Mouse (Mus musculus): ENCODE measurements around the gene Dact2. TPM values are rescaled to one million over a fixed set of nuclear protein-coding genes. Genes with fewer than 3 reads are reported as not detected.

The Dact2 gene
- polyA plus RNA-seq, 1 experiment from 2014 or later: 7.8 TPM

DNA sequence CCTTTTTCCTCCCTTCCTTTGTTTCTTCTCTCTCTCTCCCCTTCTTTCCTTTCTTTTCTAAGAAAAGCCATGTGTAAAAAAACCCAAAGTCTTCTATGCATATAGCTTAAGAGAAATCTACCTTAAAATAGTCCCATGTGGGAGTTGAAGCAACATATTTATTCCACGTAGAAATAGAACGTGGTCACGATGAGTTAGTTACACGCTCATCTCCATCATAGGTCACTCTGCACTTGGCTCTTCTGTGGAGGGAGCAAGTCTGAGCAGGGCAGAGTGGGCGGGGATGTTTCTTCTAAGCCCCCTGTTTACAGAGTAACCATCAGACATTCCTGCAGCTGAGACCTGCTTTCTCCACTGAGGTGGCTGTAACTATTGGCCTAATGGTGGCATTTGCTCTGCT lies 27.1 kb downstream of the Dact2 start:
- 75% methylated on average over 5 of the region's 5 CpGs for WGBS
- ATAC-seq: no peak
- H3K27me3 ChIP-seq (replicated peaks; ENCODE audit: control insufficient read depth, insufficient read depth, low read length): no peaks in the 10 kb centered on the region
- no peak overlapping the region for H3K9ac ChIP-seq (ENCODE audit: low read depth, low read length)
- no peak overlapping the region for H3K4me2 ChIP-seq (replicated peaks; ENCODE audit: low read depth)
- H3K9me3 ChIP-seq (ENCODE audit: control insufficient read depth): no peaks in the 10 kb centered on the region
- no peak overlapping the region for H3K4me3 ChIP-seq (ENCODE audit: low read depth, low read length)
- no peak for TF ChIP-seq CTCF (IDR thresholded peaks at IDR 0.05; ENCODE audit: low read depth)
- 0 out of 2 replicates have a peak, but pooled peaks cover 9% of the 10 kb centered on the region for H3K4me1 ChIP-seq (replicated peaks; ENCODE audit: control insufficient read depth, insufficient read depth, low read length)
- H3K27ac ChIP-seq (ENCODE audit: low read depth, low read length): no peak overlapping the region
- no peaks in the 10 kb centered on the region for H3K36me3 ChIP-seq (ENCODE audit: control insufficient read depth, insufficient read depth)

- H3K27me3 ChIP-seq (replicated peaks; ENCODE audit: control insufficient read depth, insufficient read depth, low read length): no peaks in the 10 kb centered on the region
- 74% methylated on average over 5 of the region's 5 CpGs for WGBS
- H3K4me3 ChIP-seq (ENCODE audit: low read depth, low read length): no peak overlapping the region
- H3K9me3 ChIP-seq (ENCODE audit: control insufficient read depth): no peaks in the 10 kb centered on the region
- ATAC-seq: no peak
- TF ChIP-seq CTCF (IDR thresholded peaks at IDR 0.05; ENCODE audit: low read depth): no peak
- no peak overlapping the region for H3K9ac ChIP-seq (ENCODE audit: low read depth, low read length)
- H3K4me2 ChIP-seq (replicated peaks; ENCODE audit: low read depth): no peak overlapping the region
- 0 out of 2 replicates have a peak, but pooled peaks cover 9% of the 10 kb centered on the region for H3K4me1 ChIP-seq (replicated peaks; ENCODE audit: control insufficient read depth, insufficient read depth, low read length)
- H3K27ac ChIP-seq (ENCODE audit: low read depth, low read length): no peak overlapping the region
- no peaks in the 10 kb centered on the region for H3K36me3 ChIP-seq (ENCODE audit: control insufficient read depth, insufficient read depth)
Measured at GRCm38 (mm10) chr17:14175704-14176103, 28.4 kb downstream of the Dact2 start.

DNA sequence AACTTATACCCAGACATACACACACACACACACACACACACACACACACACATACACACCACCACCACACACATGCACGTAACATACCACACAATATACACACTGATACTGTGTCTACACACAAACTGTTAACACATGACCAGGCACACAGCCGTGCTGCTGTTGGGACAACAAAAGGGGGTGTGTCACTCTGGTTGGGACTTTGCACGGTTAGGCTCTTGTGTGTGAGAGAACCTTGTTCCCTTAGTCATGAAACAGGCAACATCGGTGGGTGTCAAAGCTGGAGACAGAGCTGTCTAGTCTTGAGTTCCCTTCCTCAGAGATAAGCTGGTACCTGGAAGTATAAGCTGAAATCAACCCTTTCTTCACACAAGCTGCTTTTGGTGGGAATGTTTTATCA lies 29.1 kb downstream of the Dact2 start:
- Histone ChIP-seq H3K27me3 (replicated peaks; ENCODE audit: control insufficient read depth, insufficient read depth, low read length) (no peaks in the 10 kb centered on the region), H3K9ac (ENCODE audit: low read depth, low read length) (no peak overlapping the region), H3K9me3 (ENCODE audit: control insufficient read depth) (no peaks in the 10 kb centered on the region), H3K4me3 (ENCODE audit: low read depth, low read length) (no peak overlapping the region), H3K4me2 (replicated peaks; ENCODE audit: low read depth) (no peak overlapping the region), H3K36me3 (ENCODE audit: control insufficient read depth, insufficient read depth) (no peaks in the 10 kb centered on the region), H3K27ac (ENCODE audit: low read depth, low read length) (no peak overlapping the region; the same call in 1 of the 2 replicates), H3K4me1 (replicated peaks; ENCODE audit: control insufficient read depth, insufficient read depth, low read length) (0 out of 2 replicates have a peak, but pooled peaks cover 9% of the 10 kb centered on the region)
- ATAC-seq: peak; percentile 71
- WGBS: 44% methylated on average over 4 of the region's 4 CpGs
- TF ChIP-seq CTCF (IDR thresholded peaks at IDR 0.05; ENCODE audit: low read depth): no peak

- Histone ChIP-seq H3K27ac (ENCODE audit: low read depth, low read length) (no peak overlapping the region), H3K4me2 (replicated peaks; ENCODE audit: low read depth) (no peak overlapping the region), H3K9me3 (ENCODE audit: control insufficient read depth) (no peaks in the 10 kb centered on the region), H3K9ac (ENCODE audit: low read depth, low read length) (no peak overlapping the region), H3K4me3 (ENCODE audit: low read depth, low read length) (no peak overlapping the region), H3K4me1 (replicated peaks; ENCODE audit: control insufficient read depth, insufficient read depth, low read length) (peaks cover 9% of the 10 kb centered on the region; the same call in 1 of the 2 replicates), H3K36me3 (ENCODE audit: control insufficient read depth, insufficient read depth) (no peaks in the 10 kb centered on the region), H3K27me3 (replicated peaks; ENCODE audit: control insufficient read depth, insufficient read depth, low read length) (no peaks in the 10 kb centered on the region)
- 85% methylated on average over 3 of the region's 3 CpGs for WGBS
- ATAC-seq: no peak
- TF ChIP-seq CTCF (IDR thresholded peaks at IDR 0.05; ENCODE audit: low read depth): no peak
Measured at GRCm38 (mm10) chr17:14174401-14174800, 29.7 kb downstream of the Dact2 start.

- no peak for ATAC-seq
- H3K27me3 ChIP-seq (replicated peaks; ENCODE audit: control insufficient read depth, insufficient read depth, low read length): no peaks in the 10 kb centered on the region
- WGBS: 28% methylated on average over 1 of the region's 1 CpGs
- H3K9ac ChIP-seq (ENCODE audit: low read depth, low read length): no peak overlapping the region
- peaks cover 7% of the 10 kb centered on the region; the same call in 1 of the 2 replicates for H3K4me1 ChIP-seq (replicated peaks; ENCODE audit: control insufficient read depth, insufficient read depth, low read length)
- no peak overlapping the region for H3K27ac ChIP-seq (ENCODE audit: low read depth, low read length)
- no peaks in the 10 kb centered on the region for H3K36me3 ChIP-seq (ENCODE audit: control insufficient read depth, insufficient read depth)
- no peak overlapping the region for H3K4me2 ChIP-seq (replicated peaks; ENCODE audit: low read depth)
- no peak overlapping the region for H3K4me3 ChIP-seq (ENCODE audit: low read depth, low read length)
- no peaks in the 10 kb centered on the region for H3K9me3 ChIP-seq (ENCODE audit: control insufficient read depth)
- no peak for TF ChIP-seq CTCF (IDR thresholded peaks at IDR 0.05; ENCODE audit: low read depth)
Measured at GRCm38 (mm10) chr17:14173459-14173858, 30.6 kb downstream of the Dact2 start.

GRCm38 (mm10) chr17:14172731-14173130 lies 31.4 kb downstream of the Dact2 start:
- Histone ChIP-seq H3K4me1 (replicated peaks; ENCODE audit: control insufficient read depth, insufficient read depth, low read length) (peaks cover 4% of the 10 kb centered on the region; the same call in 1 of the 2 replicates), H3K27me3 (replicated peaks; ENCODE audit: control insufficient read depth, insufficient read depth, low read length) (no peaks in the 10 kb centered on the region), H3K36me3 (ENCODE audit: control insufficient read depth, insufficient read depth) (no peaks in the 10 kb centered on the region), H3K4me3 (ENCODE audit: low read depth, low read length) (no peak overlapping the region), H3K9me3 (ENCODE audit: control insufficient read depth) (no peaks in the 10 kb centered on the region), H3K9ac (ENCODE audit: low read depth, low read length) (no peak overlapping the region), H3K27ac (ENCODE audit: low read depth, low read length) (no peak overlapping the region), H3K4me2 (replicated peaks; ENCODE audit: low read depth) (no peak overlapping the region)
- no peak for TF ChIP-seq CTCF (IDR thresholded peaks at IDR 0.05; ENCODE audit: low read depth)
- ATAC-seq: no peak

DNA sequence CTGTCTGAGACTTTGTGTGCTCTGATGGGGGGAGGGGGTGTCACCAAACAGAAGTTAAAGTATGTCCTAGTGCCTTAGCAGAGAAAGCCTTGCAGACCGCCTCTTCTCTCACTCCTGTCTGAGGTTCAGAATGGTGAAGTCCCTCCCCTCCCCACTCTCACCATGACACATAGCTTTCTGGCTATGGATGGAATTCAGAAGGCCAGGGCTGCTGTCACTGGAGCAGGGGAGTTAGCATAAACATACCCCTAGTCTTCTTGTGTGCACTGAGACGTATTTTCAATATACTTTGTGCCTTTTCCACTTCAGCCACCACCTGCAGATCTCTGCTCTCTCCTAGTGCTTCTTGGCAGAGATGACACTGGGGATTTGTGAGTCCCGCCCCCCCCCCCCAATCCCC lies 31.9 kb downstream of the Dact2 start:
- H3K27me3 ChIP-seq (replicated peaks; ENCODE audit: control insufficient read depth, insufficient read depth, low read length): no peaks in the 10 kb centered on the region
- H3K4me1 ChIP-seq (replicated peaks; ENCODE audit: control insufficient read depth, insufficient read depth, low read length): peaks cover 4% of the 10 kb centered on the region; the same call in 1 of the 2 replicates
- H3K4me3 ChIP-seq (ENCODE audit: low read depth, low read length): no peak overlapping the region
- no peaks in the 10 kb centered on the region for H3K9me3 ChIP-seq (ENCODE audit: control insufficient read depth)
- H3K36me3 ChIP-seq (ENCODE audit: control insufficient read depth, insufficient read depth): no peaks in the 10 kb centered on the region
- no peak for ATAC-seq
- WGBS: 64% methylated on average over 3 of the region's 3 CpGs
- no peak overlapping the region for H3K27ac ChIP-seq (ENCODE audit: low read depth, low read length)
- no peak overlapping the region for H3K4me2 ChIP-seq (replicated peaks; ENCODE audit: low read depth)
- no peak overlapping the region for H3K9ac ChIP-seq (ENCODE audit: low read depth, low read length)
- TF ChIP-seq CTCF (IDR thresholded peaks at IDR 0.05; ENCODE audit: low read depth): no peak
